Mouse (Mus musculus) forebrain, embryonic 14.5 days (tissue): ENCODE data around the gene Kcnma1. TPM values are rescaled to one million over a fixed set of nuclear protein-coding genes. Genes with fewer than 3 reads are reported as not detected.

Experiments
- ATAC-seq: fragments of 200-750 bp; cut with Nextera tagmentation; 2 replicates; pipeline ENCODE4 v1.8.0; 2017; ENCODE audit warnings: mild to moderate bottlenecking, moderate library complexity
- DNase-seq: peaks from one replicate; pipeline ENCODE4 v3.0.0-alpha.2; 2015; ENCODE audit warnings: low spot score
- H3K27ac ChIP-seq: fragments of 300-500 bp; sonication (generic); 2 replicates; pipeline ENCODE4 v1.5.1; 2014; ENCODE audit warnings: low read depth, mild to moderate bottlenecking, control low read depth, low read length, moderate library complexity
- H3K27me3 ChIP-seq: fragments of 300-500 bp; sonication (generic); replicated peaks from 2 replicates; pipeline ENCODE4 v1.6.1; 2014; ENCODE audit warnings: low read length, control low read depth, mixed read lengths; ENCODE audit not compliant: control insufficient read depth, insufficient read depth
- H3K36me3 ChIP-seq: fragments of 300-500 bp; sonication (generic); 2 replicates; pipeline ENCODE4 v1.6.1; 2014; ENCODE audit warnings: low read length, control low read depth; ENCODE audit not compliant: control insufficient read depth, insufficient read depth
- H3K4me1 ChIP-seq: fragments of 300-500 bp; sonication (generic); 2 replicates; pipeline ENCODE4 v1.6.1; 2014; ENCODE audit warnings: antibody characterized with exemption, low read length, control low read depth; ENCODE audit not compliant: control insufficient read depth, insufficient read depth
- H3K4me2 ChIP-seq: fragments of 300-500 bp; sonication (generic); 2 replicates; pipeline ENCODE4 v1.6.1; 2014; ENCODE audit warnings: mild to moderate bottlenecking, control low read depth, low read length
- H3K4me3 ChIP-seq: fragments of 300-500 bp; sonication (generic); 2 replicates; pipeline ENCODE4 v1.5.1; 2014; ENCODE audit warnings: low read depth, low read length, control low read depth
- H3K9ac ChIP-seq: fragments of 300-500 bp; sonication (generic); 2 replicates; pipeline ENCODE4 v1.6.1; 2014; ENCODE audit warnings: mild to moderate bottlenecking, low read length, control low read depth, moderate library complexity
- H3K9me3 ChIP-seq: fragments of 300-500 bp; sonication (generic); replicated peaks from 2 replicates; pipeline ENCODE4 v1.6.1; 2016; ENCODE audit warnings: low read length, control low read depth, mixed read lengths; ENCODE audit not compliant: control insufficient read depth
- WGBS: fragments of 180-500 bp; shearing (Covaris S2); extraction: QIAGEN DNeasy Blood & Tissue Kit; methylation state at CpG from one replicate; pipeline ENCODE4 v1.1.7; 2014; 5-methylcytosine and 5-hydroxymethylcytosine counted together
- polyA plus RNA-seq: library from polyadenylated mRNA; unstranded; fragments of >200 nt; fragmentation: Nextera tagmentation; extraction: Ambion mirVana; gene quantifications from 2 replicates; pipeline ENCODE4 v1.2.1, GENCODE M21; 2014

The Kcnma1 gene
- polyA plus RNA-seq, 1 experiment from 2014 or later, result 6.6 TPM

DNA sequence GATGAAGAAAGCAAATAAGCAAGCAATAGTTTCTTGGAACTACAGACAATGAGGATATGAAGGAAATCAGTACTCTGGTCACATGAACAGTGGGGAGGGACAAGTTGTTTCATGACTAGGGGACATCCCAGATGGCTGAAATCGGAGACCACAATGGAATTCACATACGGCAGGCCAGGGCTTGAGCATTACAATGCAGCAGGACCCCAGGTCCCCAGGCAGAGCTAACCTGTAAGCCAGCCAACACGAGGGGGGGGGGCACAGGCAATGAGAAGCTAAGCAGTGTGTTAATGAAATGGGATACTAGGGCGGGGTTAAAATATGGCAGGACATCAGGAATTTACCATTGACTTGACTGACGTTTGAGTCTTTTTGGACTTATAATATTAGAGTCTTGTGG is 324.6 kb downstream of the Kcnma1 start:
- 63% methylated on average over 5 of the region's 5 CpGs for WGBS
- no peak overlapping the region for H3K9ac ChIP-seq
- no peaks in the 10 kb centered on the region for H3K4me1 ChIP-seq
- no peak overlapping the region for H3K27ac ChIP-seq
- no peaks in the 10 kb centered on the region for H3K27me3 ChIP-seq
- no peaks in the 10 kb centered on the region for H3K9me3 ChIP-seq
- DNase-seq, result no peak
- H3K4me2 ChIP-seq, result no peak overlapping the region
- no peak overlapping the region for H3K4me3 ChIP-seq
- no peak for ATAC-seq
- no peaks in the 10 kb centered on the region for H3K36me3 ChIP-seq

DNA sequence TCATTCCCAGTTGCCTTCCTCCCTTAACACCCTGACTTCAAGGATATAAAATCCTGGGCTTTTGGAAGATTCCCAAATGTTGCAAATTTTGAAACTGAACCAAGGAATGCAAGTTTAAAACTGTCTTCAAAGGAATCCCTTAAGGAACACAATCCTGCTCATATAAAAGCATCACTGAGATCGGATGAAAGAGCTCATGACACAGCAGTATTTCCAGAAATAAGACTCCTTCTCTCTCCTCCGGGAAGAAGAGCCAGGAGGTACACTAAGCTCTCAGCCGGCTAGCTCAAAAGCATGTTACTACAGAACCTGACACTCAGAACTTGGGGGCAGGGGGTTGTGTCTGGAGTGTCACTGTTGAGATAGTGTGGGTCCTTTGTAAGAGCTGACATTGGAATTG is 325.8 kb downstream of the Kcnma1 start:
- Histone ChIP-seq H3K4me3 (no peak overlapping the region), H3K27me3 (no peaks in the 10 kb centered on the region), H3K4me2 (no peak overlapping the region), H3K9me3 (no peaks in the 10 kb centered on the region), H3K27ac (no peak overlapping the region), H3K9ac (no peak overlapping the region), H3K4me1 (no peaks in the 10 kb centered on the region), H3K36me3 (no peaks in the 10 kb centered on the region)
- DNase-seq, result no peak
- no peak for ATAC-seq
- WGBS, result 81% methylated on average over 3 of the region's 3 CpGs

DNA sequence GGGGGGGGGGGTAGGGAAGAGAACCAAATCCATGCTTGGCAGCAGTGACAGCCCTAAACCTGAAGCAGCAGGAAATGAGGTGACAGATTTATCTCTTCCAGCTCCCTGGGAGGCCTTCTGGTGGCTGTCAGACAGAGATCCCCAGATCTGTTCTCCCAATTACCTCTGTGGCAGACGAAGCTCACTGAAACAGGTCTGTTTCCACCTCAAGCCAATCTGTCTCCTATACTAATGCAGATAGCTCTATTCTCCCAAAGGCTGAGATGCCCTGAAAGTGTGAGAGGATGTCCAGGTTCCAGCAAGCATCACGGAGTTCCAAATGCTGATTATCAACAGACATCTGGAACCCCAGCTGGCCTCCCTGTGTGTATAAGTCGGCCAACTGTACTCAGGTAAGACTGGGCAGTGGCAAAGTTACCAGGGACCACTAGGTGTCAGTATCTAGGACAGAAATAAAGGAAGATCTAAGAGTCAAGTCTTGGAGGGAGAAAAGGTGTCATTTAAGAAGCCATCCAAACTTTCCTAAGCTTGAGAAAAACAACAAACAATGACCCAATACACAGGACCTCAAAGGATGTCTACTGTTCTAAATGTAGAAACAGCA is 329.7 kb downstream of the Kcnma1 start:
- no peak for DNase-seq
- H3K4me3 ChIP-seq, result no peak overlapping the region

DNA sequence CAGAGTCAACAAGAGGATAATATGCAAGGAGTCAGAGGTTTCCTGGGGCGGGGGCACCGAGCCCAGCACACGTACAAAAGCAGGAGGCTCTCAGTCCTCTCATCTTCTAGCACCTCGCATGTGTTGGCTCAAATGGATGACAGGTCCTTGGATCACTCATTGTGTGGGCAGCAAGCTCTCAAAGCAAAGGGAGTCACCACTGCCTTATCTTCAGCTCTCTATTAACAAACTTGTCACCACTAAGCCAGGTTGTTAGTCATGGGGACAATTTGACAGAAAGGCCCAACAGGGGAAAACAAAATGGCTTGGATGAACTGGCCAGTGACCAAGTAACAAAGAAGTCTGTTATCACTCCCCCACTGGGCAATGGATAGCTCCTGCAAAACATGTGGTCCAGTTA is 331.5 kb downstream of the Kcnma1 start:
- DNase-seq (no peak), ATAC-seq (no peak)
- no peak overlapping the region for H3K4me3 ChIP-seq
- H3K4me2 ChIP-seq, result no peak overlapping the region
- no peak overlapping the region for H3K27ac ChIP-seq
- no peaks in the 10 kb centered on the region for H3K27me3 ChIP-seq
- no peaks in the 10 kb centered on the region for H3K36me3 ChIP-seq
- no peaks in the 10 kb centered on the region for H3K9me3 ChIP-seq
- no peak overlapping the region for H3K9ac ChIP-seq
- H3K4me1 ChIP-seq, result no peaks in the 10 kb centered on the region
- WGBS, result 94% methylated on average over 4 of the region's 4 CpGs

More for the DNA sequence above, 329.7 kb downstream of the Kcnma1 start:
- H3K4me2 ChIP-seq, result no peak overlapping the region
- no peak overlapping the region for H3K9ac ChIP-seq
- WGBS, result 55% methylated on average over 3 of the region's 3 CpGs
- no peaks in the 10 kb centered on the region for H3K27me3 ChIP-seq
- H3K27ac ChIP-seq, result no peak overlapping the region
- ATAC-seq, result no peak
- no peaks in the 10 kb centered on the region for H3K36me3 ChIP-seq
- H3K4me1 ChIP-seq, result no peaks in the 10 kb centered on the region
- H3K9me3 ChIP-seq, result no peaks in the 10 kb centered on the region

DNA sequence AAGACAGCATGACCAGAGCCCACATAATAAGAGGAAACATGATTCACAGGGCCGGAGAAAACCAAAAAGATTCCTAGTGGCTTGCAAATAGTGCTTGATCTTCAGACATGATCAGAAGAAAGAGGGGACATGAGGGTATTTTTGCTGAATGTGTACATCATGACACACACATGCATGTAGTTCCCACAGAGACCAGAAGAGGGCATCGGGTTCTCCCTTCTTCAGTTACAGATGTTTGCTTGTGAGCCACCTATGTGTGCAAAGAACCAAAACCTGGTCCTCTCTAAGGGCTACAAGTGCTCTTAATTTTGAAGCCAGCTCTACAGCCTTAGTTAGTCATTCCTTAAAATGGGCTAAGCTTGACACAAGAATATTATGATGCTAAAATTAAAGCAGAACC is 334.9 kb downstream of the Kcnma1 start:
- DNase-seq (peak; percentile 4), ATAC-seq (no peak)
- Histone ChIP-seq H3K36me3 (no peaks in the 10 kb centered on the region), H3K27ac (no peak overlapping the region), H3K4me1 (no peaks in the 10 kb centered on the region), H3K27me3 (no peaks in the 10 kb centered on the region), H3K9ac (no peak overlapping the region), H3K4me3 (no peak overlapping the region), H3K9me3 (no peaks in the 10 kb centered on the region), H3K4me2 (no peak overlapping the region)
- WGBS, result 66% methylated on average over 2 of the region's 2 CpGs

DNA sequence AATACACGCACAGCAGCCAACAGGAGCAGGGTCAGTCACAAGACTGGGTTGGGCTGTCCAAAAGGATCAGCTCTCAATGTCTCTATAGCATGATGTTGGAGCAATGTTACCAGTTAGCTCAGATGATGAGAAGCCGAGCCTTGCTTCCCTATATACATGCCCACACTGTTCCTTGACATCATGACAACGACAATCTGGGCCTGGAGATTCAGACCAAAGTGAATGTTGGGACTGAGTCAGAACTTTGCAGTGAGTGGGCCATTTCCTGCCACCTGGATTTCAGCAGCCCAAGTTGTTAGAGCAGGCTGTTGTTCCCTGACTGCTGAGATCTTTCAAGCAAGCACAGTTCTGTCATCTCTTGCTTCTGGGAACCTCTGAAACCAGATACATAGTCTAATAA is 347.9 kb downstream of the Kcnma1 start:
- no peaks in the 10 kb centered on the region for H3K9me3 ChIP-seq
- ATAC-seq (no peak), DNase-seq (no peak)
- no peaks in the 10 kb centered on the region for H3K4me1 ChIP-seq
- H3K4me3 ChIP-seq, result no peak overlapping the region
- 94% methylated on average over 3 of the region's 3 CpGs for WGBS
- no peaks in the 10 kb centered on the region for H3K27me3 ChIP-seq
- no peaks in the 10 kb centered on the region for H3K36me3 ChIP-seq
- no peak overlapping the region for H3K9ac ChIP-seq
- H3K27ac ChIP-seq, result no peak overlapping the region
- no peak overlapping the region for H3K4me2 ChIP-seq

DNA sequence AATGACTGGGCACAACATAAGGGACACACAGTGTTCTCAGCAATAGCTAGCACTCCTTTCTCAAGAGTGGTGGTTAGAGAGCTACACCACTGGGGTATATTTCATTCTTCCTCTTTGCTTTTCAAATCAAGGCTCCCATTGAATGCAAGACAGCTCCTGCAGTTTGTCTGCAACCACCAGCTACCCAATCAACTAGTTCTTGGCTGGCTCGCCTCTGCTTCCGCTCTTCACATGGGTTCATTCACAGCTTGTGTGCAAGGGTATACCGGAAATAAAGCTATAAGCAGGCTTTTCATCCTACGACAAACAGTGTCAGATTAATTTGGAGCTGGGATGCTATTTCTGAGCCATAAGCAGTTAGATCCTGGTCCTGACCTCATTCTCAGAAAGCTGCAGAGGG is 362.6 kb downstream of the Kcnma1 start:
- Histone ChIP-seq H3K36me3 (no peaks in the 10 kb centered on the region), H3K4me1 (no peaks in the 10 kb centered on the region), H3K4me2 (no peak overlapping the region), H3K27ac (no peak overlapping the region), H3K9ac (no peak overlapping the region), H3K4me3 (no peak overlapping the region), H3K9me3 (no peaks in the 10 kb centered on the region), H3K27me3 (no peaks in the 10 kb centered on the region)
- no peak for ATAC-seq
- peak; percentile 37 for DNase-seq
- WGBS, result 61% methylated on average over 4 of the region's 4 CpGs

DNA sequence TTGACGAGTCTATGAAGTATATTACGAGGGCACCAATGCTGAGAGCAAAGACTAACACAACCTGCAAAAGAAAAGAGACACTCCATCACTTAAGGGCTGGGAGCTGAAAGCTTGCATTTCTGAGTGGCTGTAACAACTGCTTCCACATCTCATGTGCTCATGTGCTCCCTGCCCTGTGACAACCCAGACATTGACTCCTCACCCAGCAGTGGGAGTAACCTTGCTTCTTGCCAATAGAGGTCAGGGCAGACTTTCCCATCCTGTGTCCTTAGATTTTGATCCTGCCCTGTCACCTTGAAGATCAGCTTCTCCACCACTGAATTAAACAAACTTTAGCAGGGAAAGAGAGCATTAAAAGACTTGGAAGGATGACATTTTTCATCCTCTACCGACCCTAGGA is 364.2 kb downstream of the Kcnma1 start:
- no peak overlapping the region for H3K4me3 ChIP-seq
- H3K9me3 ChIP-seq, result no peaks in the 10 kb centered on the region
- H3K4me1 ChIP-seq, result no peaks in the 10 kb centered on the region
- 94% methylated on average over 3 of the region's 3 CpGs for WGBS
- no peak for DNase-seq
- no peak overlapping the region for H3K9ac ChIP-seq
- no peak overlapping the region for H3K4me2 ChIP-seq
- H3K27ac ChIP-seq, result no peak overlapping the region
- no peak for ATAC-seq
- no peaks in the 10 kb centered on the region for H3K27me3 ChIP-seq
- H3K36me3 ChIP-seq, result no peaks in the 10 kb centered on the region

DNA sequence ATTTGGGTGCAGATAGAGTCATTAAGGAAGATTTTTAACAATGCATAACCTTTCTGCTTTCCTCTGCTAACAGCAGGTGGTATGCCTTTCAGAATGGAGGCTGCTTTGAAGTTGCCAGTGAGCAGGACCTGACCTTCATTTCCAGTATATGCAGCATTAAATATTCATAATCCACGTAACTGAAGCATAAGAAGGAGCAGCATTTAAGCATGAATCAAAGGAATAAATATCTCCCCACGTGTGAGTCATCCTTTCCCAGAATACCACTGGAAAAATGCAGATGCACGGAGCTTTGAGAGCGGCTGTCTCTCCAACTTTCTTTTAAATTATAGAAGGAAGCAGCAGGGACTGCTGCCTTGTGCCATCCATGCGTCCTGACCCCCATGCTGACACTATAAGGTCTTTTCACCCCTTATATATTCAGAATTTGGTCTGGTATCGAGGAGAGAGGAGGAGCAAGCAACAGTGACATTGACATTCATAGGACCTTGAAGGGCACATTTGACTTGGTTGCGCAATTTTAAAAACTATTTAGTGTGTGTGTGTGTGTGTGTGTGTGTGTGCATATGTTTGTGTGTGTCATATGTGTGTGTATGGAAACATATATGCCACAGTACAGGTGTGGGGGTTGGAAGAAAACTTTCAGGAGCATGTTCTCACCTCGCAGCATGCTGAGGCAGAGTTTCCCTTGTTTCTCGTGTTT is 368.8 kb downstream of the Kcnma1 start:
- H3K4me3 ChIP-seq, result no peak overlapping the region
- ATAC-seq (no peak), DNase-seq (peak; percentile 33)
- H3K36me3 ChIP-seq, result no peaks in the 10 kb centered on the region
- no peaks in the 10 kb centered on the region for H3K27me3 ChIP-seq
- no peak overlapping the region for H3K4me2 ChIP-seq
- H3K4me1 ChIP-seq, result no peaks in the 10 kb centered on the region
- WGBS, result 75% methylated on average over 9 of the region's 9 CpGs
- no peak overlapping the region for H3K27ac ChIP-seq
- no peak overlapping the region for H3K9ac ChIP-seq
- H3K9me3 ChIP-seq, result no peaks in the 10 kb centered on the region
